Mouse (Mus musculus) limb, embryonic 15.5 days (tissue): ENCODE results near the gene Adat1. TPM values are rescaled to one million over a fixed set of nuclear protein-coding genes. Genes with fewer than 3 reads are reported as not detected.

ENCODE experiments used
- ATAC-seq: fragments of 200-750 bp; cut with Nextera tagmentation; 2 replicates; pipeline ENCODE4 v1.8.0; 2017; ENCODE audit warnings: low read depth, moderate TSS enrichment; ENCODE audit not compliant: insufficient number of reproducible peaks, low FRiP score, low TSS enrichment
- H3K27ac ChIP-seq: fragments of 300-500 bp; sonication (generic); 2 replicates; pipeline ENCODE4 v1.5.1; 2015; ENCODE audit warnings: moderate library complexity, mild to moderate bottlenecking, inconsistent platforms
- H3K27me3 ChIP-seq: fragments of 300-500 bp; sonication (generic); 2 replicates; pipeline ENCODE4 v1.6.1; 2015; ENCODE audit warnings: inconsistent platforms
- H3K36me3 ChIP-seq: fragments of 300-500 bp; sonication (generic); 2 replicates; pipeline ENCODE4 v1.6.1; 2015; ENCODE audit warnings: inconsistent platforms
- H3K4me1 ChIP-seq: fragments of 300-500 bp; sonication (generic); 2 replicates; pipeline ENCODE4 v1.6.1; 2015; ENCODE audit warnings: inconsistent platforms
- H3K4me2 ChIP-seq: fragments of 300-500 bp; sonication (generic); 2 replicates; pipeline ENCODE4 v1.6.1; 2015; ENCODE audit warnings: mild to moderate bottlenecking, inconsistent platforms
- H3K4me3 ChIP-seq: fragments of 300-500 bp; sonication (generic); 2 replicates; pipeline ENCODE4 v1.5.1; 2015; ENCODE audit warnings: mild to moderate bottlenecking, inconsistent platforms
- H3K9ac ChIP-seq: fragments of 300-500 bp; sonication (generic); 2 replicates; pipeline ENCODE4 v1.6.1; 2015; ENCODE audit warnings: inconsistent platforms
- H3K9me3 ChIP-seq: fragments of 300-500 bp; sonication (generic); 2 replicates; pipeline ENCODE4 v1.6.1; 2016; ENCODE audit warnings: inconsistent platforms
- WGBS: fragments of 180-500 bp; shearing (Covaris S2); methylation state at CpG from one replicate; pipeline ENCODE4 v1.1.7; 2015; 5-methylcytosine and 5-hydroxymethylcytosine counted together
- polyA plus RNA-seq: library from polyadenylated mRNA; unstranded; fragments of >200 nt; fragmentation: Nextera tagmentation; extraction: Ambion mirVana; gene quantifications from 2 replicates; pipeline ENCODE4 v1.2.1, GENCODE M21; 2015

Adat1 gene
- 8.1 and 9.4 TPM in 2 replicates for polyA plus RNA-seq

DNA sequence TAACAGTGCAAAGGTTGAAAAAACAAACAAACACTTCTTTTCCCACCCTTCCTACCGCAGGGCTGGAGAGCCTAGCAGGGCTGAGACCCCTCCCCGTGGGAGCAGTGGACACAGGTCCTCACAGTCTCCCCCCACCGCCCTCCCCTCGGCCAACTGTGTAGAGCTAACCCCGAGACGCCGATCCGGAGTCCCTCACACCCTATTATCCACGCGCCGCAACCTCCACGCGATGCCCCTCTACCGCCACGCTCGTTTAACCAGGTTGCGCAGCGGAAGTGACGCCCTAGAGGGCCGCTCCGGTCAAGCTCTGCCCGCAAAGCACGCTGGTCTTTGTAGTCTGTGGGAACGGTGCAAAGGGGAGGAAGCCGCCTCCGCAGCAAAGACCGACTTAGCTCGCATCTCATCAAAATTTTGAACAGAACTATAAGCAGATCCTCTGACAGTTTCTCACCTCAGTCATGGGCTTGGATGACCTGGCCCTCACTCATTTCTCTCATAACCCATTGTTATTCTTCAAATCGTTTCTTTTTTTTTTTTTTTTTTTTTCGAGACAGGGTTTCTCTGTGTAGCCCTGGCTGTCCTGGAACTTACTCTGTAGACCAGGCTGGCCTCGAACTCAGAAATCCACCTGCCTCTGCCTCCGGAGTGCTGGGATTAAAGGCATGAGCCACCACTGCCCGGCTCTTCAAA, at the start of gene Adat1:
Gene Adat1, minus strand, starts transcription at position 290 of the 690 bp plus-strand sequence.
- H3K36me3 ChIP-seq = peaks cover 60% of the 10 kb centered on the region
- H3K27me3 ChIP-seq = no peaks in the 10 kb centered on the region
- peak; percentile 89 for ATAC-seq
- 4% methylated on average over 33 of the region's 33 CpGs for WGBS
- H3K9me3 ChIP-seq = no peaks in the 10 kb centered on the region
- peak within 1 kb of the TSS; percentile 62 for H3K4me2 ChIP-seq
- H3K4me1 ChIP-seq = peaks cover 7% of the 10 kb centered on the region; the same call in 1 of the 2 replicates
- H3K4me3 ChIP-seq = peak within 1 kb of the TSS; percentile 81
- no peak within 1 kb of the TSS for H3K27ac ChIP-seq
- peak within 1 kb of the TSS; percentile 72 for H3K9ac ChIP-seq

- H3K9me3 ChIP-seq = no peaks in the 10 kb centered on the region
- 78% methylated on average over 18 of the region's 18 CpGs for WGBS
These were observed 45.4 kb upstream of the Adat1 start for GRCm38 (mm10) chr8:112037521-112037920.

GRCm38 (mm10) chr8:112034603-112035002, 42.5 kb upstream of the Adat1 start:
- no peaks in the 10 kb centered on the region for H3K27me3 ChIP-seq
- no peak overlapping the region for H3K9ac ChIP-seq
- ATAC-seq = no peak
- H3K27ac ChIP-seq = no peak overlapping the region
- no peak overlapping the region for H3K4me2 ChIP-seq
- H3K36me3 ChIP-seq = no peaks in the 10 kb centered on the region
- no peaks in the 10 kb centered on the region for H3K9me3 ChIP-seq
- 6% methylated on average over 8 of the region's 8 CpGs for WGBS
- no peak overlapping the region for H3K4me3 ChIP-seq
- H3K4me1 ChIP-seq = no peaks in the 10 kb centered on the region

More at GRCm38 (mm10) chr8:112037521-112037920, 45.4 kb upstream of the Adat1 start:
- Histone ChIP-seq H3K27ac (no peak overlapping the region), H3K9ac (no peak overlapping the region), H3K4me2 (no peak overlapping the region), H3K36me3 (no peaks in the 10 kb centered on the region), H3K4me1 (no peaks in the 10 kb centered on the region), H3K4me3 (no peak overlapping the region), H3K27me3 (no peaks in the 10 kb centered on the region)
- no peak for ATAC-seq

GRCm38 (mm10) chr8:112033071-112033470, 41.0 kb upstream of the Adat1 start:
- no peak for ATAC-seq
- WGBS = 55% methylated on average over 7 of the region's 7 CpGs
- no peaks in the 10 kb centered on the region for H3K4me1 ChIP-seq
- H3K36me3 ChIP-seq = no peaks in the 10 kb centered on the region
- no peaks in the 10 kb centered on the region for H3K9me3 ChIP-seq
- H3K9ac ChIP-seq = no peak overlapping the region
- H3K27me3 ChIP-seq = no peaks in the 10 kb centered on the region
- H3K4me3 ChIP-seq = no peak overlapping the region
- no peak overlapping the region for H3K27ac ChIP-seq
- no peak overlapping the region for H3K4me2 ChIP-seq

GRCm38 (mm10) chr8:112030663-112031062, 38.6 kb upstream of the Adat1 start:
- Histone ChIP-seq H3K9ac (no peak overlapping the region), H3K27me3 (no peaks in the 10 kb centered on the region), H3K27ac (no peak overlapping the region), H3K4me1 (no peaks in the 10 kb centered on the region), H3K4me3 (no peak overlapping the region), H3K36me3 (no peaks in the 10 kb centered on the region), H3K9me3 (no peaks in the 10 kb centered on the region), H3K4me2 (no peak overlapping the region)
- whole genome bisulfite sequencing = 71% methylated on average over 6 of the region's 6 CpGs
- no peak for ATAC-seq

- WGBS = 80% methylated on average over 7 of the region's 7 CpGs
- no peak for ATAC-seq
These were observed 37.4 kb upstream of the Adat1 start for GRCm38 (mm10) chr8:112029455-112029854.

DNA sequence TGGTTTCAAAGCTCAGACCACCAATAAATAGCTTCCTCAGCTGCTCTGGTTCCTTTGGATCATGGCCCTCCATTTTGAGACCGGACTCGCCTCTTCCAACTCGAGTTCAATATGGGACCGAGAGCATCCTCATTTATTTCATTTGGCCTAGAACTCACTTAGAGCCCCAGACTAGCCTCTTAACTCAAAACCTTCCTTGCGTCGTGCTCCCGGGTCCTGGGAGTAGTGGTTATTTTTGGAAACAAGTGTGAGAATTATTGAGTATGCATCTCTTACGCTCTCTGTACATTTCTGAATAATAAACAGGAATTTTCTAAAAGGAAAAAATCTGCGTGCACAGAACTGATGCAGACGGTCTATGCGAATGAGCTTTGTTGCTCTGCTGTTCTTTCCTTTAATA, 22.8 kb upstream of the Adat1 start, which contains the start of gene Gm6793:
Gene Gm6793, minus strand, starts transcription at position 101 of the 400 bp plus-strand sequence.
- H3K27me3 ChIP-seq = no peaks in the 10 kb centered on the region
- 94% methylated on average over 11 of the region's 11 CpGs for WGBS

More at GRCm38 (mm10) chr8:112029455-112029854, 37.4 kb upstream of the Adat1 start:
- Histone ChIP-seq H3K27me3 (no peaks in the 10 kb centered on the region), H3K9ac (no peak overlapping the region), H3K4me1 (no peaks in the 10 kb centered on the region), H3K4me3 (no peak overlapping the region), H3K9me3 (no peaks in the 10 kb centered on the region), H3K4me2 (no peak overlapping the region), H3K36me3 (no peaks in the 10 kb centered on the region), H3K27ac (no peak overlapping the region)

DNA sequence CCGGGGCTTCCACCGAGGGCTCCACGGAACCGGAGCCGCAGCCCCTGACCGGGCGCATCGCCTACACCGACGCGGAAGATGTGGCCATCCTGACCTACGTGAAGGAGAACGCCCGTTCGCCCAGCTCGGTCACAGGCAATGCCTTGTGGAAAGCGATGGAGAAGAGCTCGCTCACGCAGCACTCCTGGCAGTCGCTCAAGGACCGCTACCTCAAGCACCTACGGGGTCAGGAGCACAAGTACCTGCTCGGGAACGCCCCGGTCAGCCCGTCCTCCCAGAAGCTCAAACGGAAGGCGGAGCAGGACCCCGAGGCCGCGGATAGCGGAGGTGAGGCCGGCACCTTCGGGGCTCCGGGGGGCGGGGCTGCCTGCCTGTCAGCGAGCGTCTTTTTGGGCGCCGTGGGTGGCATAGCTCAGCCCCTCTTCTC, 19.7 kb upstream of the Adat1 start:
- peaks cover 17% of the 10 kb centered on the region for H3K4me1 ChIP-seq
- ATAC-seq = no peak
- no peaks in the 10 kb centered on the region for H3K27me3 ChIP-seq
- peak overlapping the region; percentile 96 for H3K4me3 ChIP-seq
- peaks cover 10% of the 10 kb centered on the region; the same call in 1 of the 2 replicates for H3K36me3 ChIP-seq
- no peaks in the 10 kb centered on the region for H3K9me3 ChIP-seq
- peak overlapping the region; percentile 87 for H3K27ac ChIP-seq
- peak overlapping the region; percentile 87 for H3K4me2 ChIP-seq
- H3K9ac ChIP-seq = peak overlapping the region; percentile 83
- under 1% methylated on average over 40 of the region's 40 CpGs for WGBS

More for the DNA sequence above, 22.8 kb upstream of the Adat1 start, which contains the start of gene Gm6793:
- Histone ChIP-seq H3K4me3 (no peak within 1 kb of the TSS), H3K9me3 (no peaks in the 10 kb centered on the region), H3K27ac (no peak within 1 kb of the TSS), H3K9ac (no peak within 1 kb of the TSS), H3K4me1 (peaks cover 17% of the 10 kb centered on the region), H3K36me3 (peaks cover 28% of the 10 kb centered on the region), H3K4me2 (no peak within 1 kb of the TSS)
- ATAC-seq = no peak

- Histone ChIP-seq H3K36me3 (peaks cover 12% of the 10 kb centered on the region; the same call in 1 of the 2 replicates), H3K9me3 (no peaks in the 10 kb centered on the region), H3K27me3 (no peaks in the 10 kb centered on the region), H3K9ac (peak within 1 kb of the TSS; percentile 83), H3K4me2 (peak within 1 kb of the TSS; percentile 87), H3K4me3 (peak within 1 kb of the TSS; percentile 96), H3K4me1 (peaks cover 17% of the 10 kb centered on the region), H3K27ac (peak within 1 kb of the TSS; percentile 87)
- ATAC-seq = peak; percentile 92
- WGBS = under 1% methylated on average over 61 of the region's 61 CpGs
These were observed 19.1 kb upstream of the Adat1 start, which contains the start of the genes Kars and Terf2ip for GRCm38 (mm10) chr8:112010997-112011815. Gene Kars (minus strand): TSS chr8:112011323. Gene Terf2ip (plus strand): TSS chr8:112011398.

DNA sequence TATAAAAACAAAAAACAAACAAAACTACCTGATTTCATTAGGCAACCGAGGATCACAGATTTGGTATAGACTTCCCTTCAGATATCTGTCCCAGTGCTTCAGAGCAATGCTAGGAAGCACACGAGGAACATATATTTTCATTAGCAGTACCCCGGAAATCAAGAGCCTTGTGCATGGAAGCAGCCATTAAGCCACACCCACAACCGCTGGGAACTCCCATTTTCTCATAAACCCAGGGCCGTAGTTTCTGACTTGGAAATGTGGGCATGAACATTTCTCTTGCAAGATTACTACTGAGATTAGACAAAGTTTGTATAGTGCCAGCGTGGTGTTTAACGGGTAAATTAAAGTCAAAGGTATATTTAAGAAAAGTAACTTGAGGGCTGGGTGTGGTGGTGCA, 17.5 kb upstream of the Adat1 start:
- H3K4me1 ChIP-seq = peaks cover 17% of the 10 kb centered on the region
- 88% methylated on average over 7 of the region's 7 CpGs for WGBS
- H3K4me2 ChIP-seq = no peak overlapping the region
- no peaks in the 10 kb centered on the region for H3K9me3 ChIP-seq
- H3K27me3 ChIP-seq = no peaks in the 10 kb centered on the region
- H3K9ac ChIP-seq = no peak overlapping the region
- ATAC-seq = no peak
- H3K4me3 ChIP-seq = no peak overlapping the region; the same call in 1 of the 2 replicates
- no peak overlapping the region for H3K27ac ChIP-seq
- H3K36me3 ChIP-seq = peaks cover 26% of the 10 kb centered on the region

DNA sequence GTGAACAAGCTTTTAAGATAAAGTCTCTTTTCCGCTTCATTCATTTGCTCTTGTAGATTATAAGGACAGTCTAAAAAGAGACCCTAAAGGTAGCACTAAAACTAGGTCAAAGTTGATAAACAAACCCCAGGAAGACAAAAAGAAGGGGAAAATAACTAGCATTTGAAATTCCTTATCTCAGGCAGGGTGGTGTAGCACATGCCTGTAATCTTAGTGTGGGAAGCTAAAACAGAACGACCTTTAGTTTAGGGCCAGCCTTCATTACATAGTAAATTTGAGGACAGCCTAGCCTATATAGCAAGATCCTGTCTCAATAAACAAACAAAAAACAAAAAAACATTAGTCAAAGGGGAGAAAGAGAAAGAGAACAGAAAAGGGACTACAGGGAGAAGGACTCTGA, 15.6 kb upstream of the Adat1 start:
- WGBS = 96% methylated on average over 2 of the region's 2 CpGs
- H3K9me3 ChIP-seq = no peaks in the 10 kb centered on the region
- no peak overlapping the region for H3K27ac ChIP-seq
- H3K27me3 ChIP-seq = no peaks in the 10 kb centered on the region
- H3K9ac ChIP-seq = no peak overlapping the region
- peaks cover 41% of the 10 kb centered on the region for H3K36me3 ChIP-seq
- no peak overlapping the region for H3K4me2 ChIP-seq
- no peak overlapping the region for H3K4me3 ChIP-seq
- peaks cover 11% of the 10 kb centered on the region for H3K4me1 ChIP-seq
- no peak for ATAC-seq

- 93% methylated on average over 6 of the region's 6 CpGs for WGBS
- Histone ChIP-seq H3K4me1 (peaks cover 5% of the 10 kb centered on the region), H3K27ac (no peak overlapping the region), H3K27me3 (no peaks in the 10 kb centered on the region), H3K4me3 (no peak overlapping the region), H3K9me3 (no peaks in the 10 kb centered on the region), H3K4me2 (no peak overlapping the region), H3K36me3 (peaks cover 62% of the 10 kb centered on the region), H3K9ac (no peak overlapping the region)
- ATAC-seq = no peak
These were observed 13.5 kb upstream of the Adat1 start for GRCm38 (mm10) chr8:112005601-112006000.
